Comparison of ENCODE assay signal across 8 mouse cellular contexts in the genomic region with DNA sequence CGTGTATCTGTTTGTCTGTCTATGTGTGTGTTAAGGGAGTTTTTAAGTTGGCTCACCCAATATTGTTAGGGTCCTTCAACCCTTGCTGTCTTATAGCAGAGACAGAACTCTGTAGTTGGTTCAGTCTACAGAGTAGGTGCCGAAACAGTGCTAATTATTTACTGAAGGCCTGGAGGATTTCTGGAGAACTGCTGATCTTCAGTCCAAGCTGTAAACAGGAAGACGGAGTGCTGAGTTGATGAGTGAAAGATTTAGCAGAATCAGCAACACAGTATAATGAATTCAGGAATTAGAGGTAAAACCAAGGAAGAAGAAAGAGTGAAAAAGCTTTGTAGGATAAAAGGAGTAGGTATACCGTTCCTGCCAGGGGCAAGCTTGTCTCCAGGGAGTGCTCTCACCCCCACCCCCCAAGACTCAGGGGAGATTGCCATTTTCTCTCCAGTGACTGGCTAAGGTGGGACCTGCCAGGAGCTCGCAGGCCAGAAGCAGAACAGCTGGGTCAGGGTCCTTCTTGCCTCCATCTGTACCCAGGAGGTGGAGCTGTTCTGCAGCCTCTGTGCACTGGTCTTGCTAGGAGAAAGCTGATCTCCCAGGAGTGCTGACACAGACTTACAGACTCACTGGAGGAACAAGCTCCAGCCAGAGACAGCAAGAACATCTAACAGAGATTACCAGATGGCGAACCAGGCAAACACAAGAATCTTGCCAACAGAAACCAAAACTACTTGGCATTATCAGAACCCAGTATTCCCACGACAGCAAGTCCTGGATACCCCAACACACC. TPM values are rescaled to one million over a fixed set of nuclear protein-coding genes. Genes with fewer than 3 reads are reported as not detected.
DNase-seq lines count a peak whose midpoint lies in the region; ATAC-seq and TF ChIP-seq lines count a peak whose summit lies in the region.
"Had no signal": no experiment of that assay in that cellular context is flagged by ENCODE, and none has a peak within 500 bp of the region (broad histone marks: within the 10 kb centered on the region; RNA-seq: fewer than 3 reads in every experiment).

No protein-coding gene starts in this region.

- TF ChIP-seq CTCF in brain, embryonic 14.5 days (IDR thresholded peaks at IDR 0.05; ENCODE audit: borderline replicate concordance, extremely low read depth, insufficient read depth, insufficient read length) = no peak

- peak; percentile 27 for DNase-seq in lung, postnatal 10 days
- no peak for DNase-seq in lung, postnatal 25 days (ENCODE audit: low spot score)
- peak; percentile 12 for DNase-seq in brain, embryonic 14.5 days (ENCODE audit: low read depth)
- DNase-seq in heart, postnatal 14 days = peak; percentile 9 to 23
- DNase-seq in layer of hippocampus, postnatal 14 days (ENCODE audit: low spot score in 2 of 2) = peak; percentile 2 to 20
- no peak for DNase-seq in neural tube, embryonic 10.5 days (ENCODE audit: extremely low spot score, low spot score)

- TF ChIP-seq POLR2A in brain, embryonic 14.5 days (IDR thresholded peaks at IDR 0.05; ENCODE audit: borderline replicate concordance, extremely low read depth, insufficient read depth, insufficient read length, poor library complexity, severe bottlenecking) = no peak

- no peak for ATAC-seq in megakaryocyte progenitor cell, adult 5-6 weeks (replicated peaks; ENCODE audit: poor library complexity)

- intact Hi-C loops in heart, postnatal 14 days (cut with DNase I) = no loop called here

RNA-seq across cellular contexts. Expression of a gene that starts 13.9 kb away (rescaled TPM):
- 0.86 and 1.9 TPM in 2 replicates for polyA plus RNA-seq in brain, embryonic 14.5 days (2012; rRNA removed)
- 1 to 10 TPM; 1.1 to 1.3 TPM for total RNA-seq in heart, postnatal 14 days (2021)
- under 1 TPM; 0.28 to 0.69 TPM for total RNA-seq in layer of hippocampus, postnatal 14 days (2021)
- total RNA-seq in megakaryocyte progenitor cell, adult 5-6 weeks (2015) = not detected in 2 replicates
- total RNA-seq in megakaryocyte progenitor cell, adult 5-6 weeks (2017) = 0.64 TPM in 1 of 2 replicates, not detected in the other

RNA-seq across cellular contexts. Expression of a gene that starts 25.4 kb away (rescaled TPM):
- 0.25 and 0.38 TPM in 2 replicates for polyA plus RNA-seq in brain, embryonic 14.5 days (2012; rRNA removed)
- total RNA-seq in heart, postnatal 14 days (2021) = 10 to 100 TPM in 1 of 2 experiments, 1 to 10 TPM in 1; 7.6 to 10.7 TPM
- 1 to 10 TPM in 1 of 2 experiments, under 1 TPM in 1; 0.64 to 1.6 TPM for total RNA-seq in layer of hippocampus, postnatal 14 days (2021)
- total RNA-seq in megakaryocyte progenitor cell, adult 5-6 weeks (2015) = 0.49 TPM in 1 of 2 replicates, not detected in the other
- not detected in 2 replicates for total RNA-seq in megakaryocyte progenitor cell, adult 5-6 weeks (2017)

RNA-seq across cellular contexts. Expression of a gene that starts 35.6 kb away (rescaled TPM):
- 0.15 and 0.18 TPM in 2 replicates for polyA plus RNA-seq in brain, embryonic 14.5 days (2012; rRNA removed)
- total RNA-seq in heart, postnatal 14 days (2021) = under 1 TPM in 1 of 2 experiments, not detected in 1; 0.10 TPM
- not detected for total RNA-seq in layer of hippocampus, postnatal 14 days (2021)
- not detected in 2 replicates for total RNA-seq in megakaryocyte progenitor cell, adult 5-6 weeks (2015)
- not detected in 2 replicates for total RNA-seq in megakaryocyte progenitor cell, adult 5-6 weeks (2017)
- polyA plus RNA-seq: neural tube, embryonic 11.5 days had no signal

RNA-seq across cellular contexts. Expression of a gene that starts 54.7 kb away (rescaled TPM):
- polyA plus RNA-seq in brain, embryonic 14.5 days (2012; rRNA removed) = 0.06 and 0.12 TPM in 2 replicates
- total RNA-seq in heart, postnatal 14 days (2021) = under 1 TPM in 1 of 2 experiments, not detected in 1; 0.37 TPM
- total RNA-seq in layer of hippocampus, postnatal 14 days (2021) = not detected
- 17.5 and 21.6 TPM in 2 replicates for total RNA-seq in megakaryocyte progenitor cell, adult 5-6 weeks (2015)
- 15.8 and 18.6 TPM in 2 replicates for total RNA-seq in megakaryocyte progenitor cell, adult 5-6 weeks (2017)

Comparison
In these comparisons a context has a peak if more than half of its experiments do, and no peak if none do; other contexts are left out.
1. DNase-seq: peak in lung, postnatal 10 days (single experiment), brain, embryonic 14.5 days (single experiment), heart, postnatal 14 days (2 of 2) and layer of hippocampus, postnatal 14 days (2 of 2); none in lung, postnatal 25 days (single experiment) and neural tube, embryonic 10.5 days (single experiment).